Mouse (Mus musculus): ENCODE measurements at regions not wholly inside any gene's neighbourhood (a gene's known extent, or its start where the extent isn't known, plus 50 kb on each side); places are given as distances from the start of the nearest gene placed in this dataset.

GRCm38 (mm10) chr1:144452141-144452540, 115.3 kb downstream of the Rgs21 start:
- in situ Hi-C loops (cut with MboI, MseI): no loop called here

DNA sequence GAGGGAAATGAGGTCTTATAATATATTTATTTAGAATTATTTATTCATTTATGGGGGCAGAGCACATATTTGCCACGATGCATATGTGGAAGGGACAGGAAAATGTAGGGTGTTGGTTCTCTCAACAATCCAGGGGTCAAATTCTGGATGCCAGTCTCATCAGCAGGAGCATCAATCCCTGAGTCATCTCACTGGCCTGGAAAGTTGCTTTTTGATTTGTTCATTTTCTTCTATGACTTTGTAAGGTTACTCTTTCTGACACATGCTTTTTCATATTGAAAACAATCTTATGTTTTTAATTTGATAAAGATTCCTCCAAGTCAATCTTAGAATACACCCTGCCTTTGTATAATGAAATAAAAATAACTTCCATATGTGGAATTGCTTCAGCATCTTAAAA, 115.7 kb downstream of the Rgs21 start:
- in situ Hi-C loops (cut with MboI, MseI): no loop called here

- in situ Hi-C loops (cut with MboI, MseI): loop anchor here (10.0 kb wide), 1 partner anchor 808 kb away; no protein-coding TSS in a partner anchor
Measured at GRCm38 (mm10) chr1:144436617-144437016, 130.8 kb downstream of the Rgs21 start.

DNA sequence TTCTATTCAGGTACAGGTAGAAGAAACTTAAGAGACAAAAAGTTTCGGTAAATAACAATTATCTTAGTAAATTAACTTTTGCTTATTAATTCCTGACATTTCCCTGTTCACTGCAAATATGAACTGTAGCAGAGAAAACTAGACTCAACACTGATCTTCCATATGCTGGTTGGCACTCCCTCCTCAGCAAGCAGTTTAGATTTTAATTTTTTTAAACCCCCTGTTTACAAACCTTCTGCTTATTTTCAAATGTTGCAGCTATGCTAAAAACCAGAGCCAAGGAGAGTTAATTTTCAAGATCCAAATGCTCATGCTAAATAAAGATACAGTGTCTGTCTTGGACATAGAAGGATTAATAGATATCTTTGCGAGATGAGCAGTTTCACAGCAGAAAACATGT, 134.7 kb downstream of the Rgs21 start:
- in situ Hi-C loops (cut with MboI, MseI): loop anchor here (10.0 kb wide), 1 partner anchor 812 kb away; no protein-coding TSS in a partner anchor

DNA sequence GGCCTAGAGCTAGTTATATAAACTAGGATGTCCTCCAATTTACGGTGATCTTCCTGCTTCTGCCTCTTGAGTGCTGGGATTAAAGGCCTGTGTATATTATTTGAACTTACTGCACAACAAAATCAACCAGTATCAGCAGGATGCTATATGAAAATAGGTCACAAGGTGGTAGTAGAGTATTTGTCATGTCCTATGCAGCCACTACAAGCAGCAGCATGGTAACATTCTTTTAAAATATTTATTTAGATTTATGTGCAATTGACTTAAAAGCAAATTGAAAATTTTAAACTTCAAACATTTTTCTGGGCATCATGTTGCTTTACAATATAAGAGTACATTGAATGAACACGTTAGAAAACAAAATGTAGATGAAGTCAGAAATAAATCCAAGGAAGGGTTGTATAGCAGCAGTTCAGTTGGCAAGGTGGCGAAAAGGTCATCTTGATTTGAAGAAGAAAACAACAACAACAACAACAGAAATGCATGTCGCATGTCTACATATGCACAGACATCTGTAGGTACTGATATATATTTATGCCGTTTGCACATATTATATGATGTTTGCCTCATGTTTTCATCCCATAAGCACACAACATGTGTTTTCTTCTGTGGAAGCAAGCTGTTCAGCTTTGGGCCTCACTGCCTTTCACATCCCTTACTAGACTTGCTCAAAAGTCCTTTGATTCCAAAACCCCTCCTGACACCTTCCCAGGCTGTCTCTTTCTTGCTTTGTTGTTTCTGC, 135.8 kb downstream of the Rgs21 start:
- in situ Hi-C loops (cut with MboI, MseI): loop anchor here (10.0 kb wide), 1 partner anchor 813 kb away; no protein-coding TSS in a partner anchor

- in situ Hi-C loops (cut with MboI, MseI): no loop called here
Measured at GRCm38 (mm10) chr1:144421374-144421773, 146.1 kb downstream of the Rgs21 start.

DNA sequence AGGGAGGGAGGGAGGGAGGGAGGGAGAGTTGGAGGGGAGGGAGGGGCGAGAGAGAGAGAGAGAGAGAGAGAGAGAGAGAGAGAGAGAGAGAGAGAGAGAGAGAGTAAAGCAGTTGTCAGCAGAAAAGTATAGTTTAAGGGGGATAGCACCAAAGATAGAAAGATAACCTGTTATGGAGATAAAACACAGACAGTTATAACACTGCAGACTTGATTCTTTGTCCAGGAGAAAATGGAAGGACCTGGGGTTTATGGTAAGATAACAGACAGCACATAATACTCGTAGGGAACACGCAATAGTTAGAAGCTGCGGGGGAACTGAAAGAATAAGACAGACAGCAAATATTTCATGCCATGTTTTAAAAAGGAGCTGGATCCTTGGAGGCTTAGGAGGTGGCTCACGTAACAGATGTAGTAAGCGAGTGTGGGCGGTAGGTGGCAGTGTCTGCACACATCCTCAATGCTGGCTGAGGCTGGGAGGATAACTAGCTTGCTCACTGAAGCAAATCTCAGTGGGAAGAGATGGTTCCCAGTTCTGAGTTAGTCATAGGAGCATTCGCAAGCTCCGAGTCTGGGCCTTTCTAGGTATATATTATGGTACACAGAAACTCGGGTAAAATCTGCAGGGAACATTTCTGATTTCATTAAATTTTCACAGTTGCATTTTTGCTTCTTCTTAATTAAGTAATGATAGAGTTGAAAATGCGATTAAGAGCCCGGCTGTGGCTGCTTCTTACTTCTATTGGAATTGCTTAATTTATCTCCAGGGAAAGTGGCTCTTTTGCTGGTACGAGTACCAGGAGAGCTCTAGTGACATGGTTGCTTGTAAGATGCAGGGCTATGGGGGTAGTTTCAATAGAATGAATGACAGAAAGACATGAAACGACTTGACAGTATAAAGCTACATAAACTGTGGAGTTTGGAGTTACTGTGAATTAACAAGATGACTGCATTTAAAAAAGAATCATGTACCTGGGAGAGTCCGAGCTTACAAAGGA, 157.6 kb upstream of the Rgs1 start:
- in situ Hi-C loops (cut with MboI, MseI): no loop called here

GRCm38 (mm10) chr1:144405724-144406123, 156.7 kb upstream of the Rgs1 start:
- in situ Hi-C loops (cut with MboI, MseI): no loop called here

DNA sequence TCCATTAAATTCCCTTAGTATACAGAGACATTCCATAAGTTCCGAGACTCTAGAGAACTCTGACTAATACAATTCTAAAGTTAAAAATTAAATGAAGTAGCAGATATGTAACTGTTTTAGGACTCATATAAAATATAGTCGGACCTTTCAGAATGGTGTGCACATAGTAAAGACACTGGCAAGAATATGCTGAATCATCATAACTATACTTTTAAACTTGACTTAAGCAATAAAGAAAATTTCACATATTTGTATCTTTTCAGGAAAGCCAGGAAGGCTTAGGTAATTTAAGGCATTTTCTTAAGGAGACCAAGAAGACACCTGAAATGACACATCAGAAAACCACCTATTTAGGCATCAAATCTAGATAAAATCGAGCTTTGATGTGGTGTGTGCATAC, 156.0 kb upstream of the Rgs1 start:
- in situ Hi-C loops (cut with MboI, MseI): no loop called here

- in situ Hi-C loops (cut with MboI, MseI): loop anchor here (5.0 kb wide), 3 partner anchors 183 to 568 kb away; no protein-coding TSS in a partner anchor
Measured at GRCm38 (mm10) chr1:144379991-144380594, 131.1 kb upstream of the Rgs1 start.

- in situ Hi-C loops (cut with MboI, MseI): no loop called here
Measured at GRCm38 (mm10) chr1:144374121-144374520, 125.1 kb upstream of the Rgs1 start.

- in situ Hi-C loops (cut with MboI, MseI): no loop called here
Measured at GRCm38 (mm10) chr1:144367492-144367891, 118.5 kb upstream of the Rgs1 start.

- in situ Hi-C loops (cut with MboI, MseI): no loop called here
Measured at GRCm38 (mm10) chr1:144355560-144356310, 106.7 kb upstream of the Rgs1 start.

DNA sequence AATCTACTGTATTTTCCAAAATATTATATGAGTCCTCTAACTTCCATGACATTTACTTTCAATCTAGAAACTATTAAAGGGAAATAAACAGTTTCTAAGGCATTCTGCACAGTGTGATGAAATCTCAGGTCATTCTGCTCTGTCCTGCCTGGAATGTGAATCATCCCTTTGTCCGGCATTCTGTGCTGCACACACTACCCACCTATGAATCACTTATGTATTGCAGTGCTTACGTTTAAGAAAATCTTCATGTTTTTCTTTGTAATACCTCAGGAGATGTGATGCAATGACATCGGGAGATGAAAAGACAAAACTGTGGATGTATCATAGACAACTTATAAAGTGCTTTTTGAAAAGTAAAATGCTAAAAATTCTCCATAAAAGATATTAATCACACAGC, 106.0 kb upstream of the Rgs1 start:
- in situ Hi-C loops (cut with MboI, MseI): no loop called here

DNA sequence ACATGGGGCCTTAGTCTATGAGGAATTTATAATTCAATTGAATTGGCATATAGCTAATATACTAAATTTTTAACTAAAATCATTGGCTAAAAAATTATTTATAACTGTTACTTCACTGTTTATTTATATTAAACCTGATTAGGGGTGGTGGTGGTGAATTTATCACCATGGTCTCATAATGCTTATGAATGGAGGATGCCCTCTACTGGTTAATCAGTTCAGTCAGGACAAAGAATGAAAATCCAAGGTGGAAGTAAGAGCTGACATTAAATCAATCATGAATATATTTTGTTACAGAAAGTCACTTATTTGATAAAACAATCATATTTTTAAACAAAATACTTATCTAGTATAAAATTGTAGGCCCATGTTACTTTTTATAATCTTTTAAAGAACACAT, 104.3 kb upstream of the Rgs1 start:
- in situ Hi-C loops (cut with MboI, MseI): no loop called here

GRCm38 (mm10) chr1:144343820-144344219, 94.8 kb upstream of the Rgs1 start:
- in situ Hi-C loops (cut with MboI, MseI): loop anchor here (10.0 kb wide), 1 partner anchor 339 kb away; the partner anchor contains the start of gene Rgs2

DNA sequence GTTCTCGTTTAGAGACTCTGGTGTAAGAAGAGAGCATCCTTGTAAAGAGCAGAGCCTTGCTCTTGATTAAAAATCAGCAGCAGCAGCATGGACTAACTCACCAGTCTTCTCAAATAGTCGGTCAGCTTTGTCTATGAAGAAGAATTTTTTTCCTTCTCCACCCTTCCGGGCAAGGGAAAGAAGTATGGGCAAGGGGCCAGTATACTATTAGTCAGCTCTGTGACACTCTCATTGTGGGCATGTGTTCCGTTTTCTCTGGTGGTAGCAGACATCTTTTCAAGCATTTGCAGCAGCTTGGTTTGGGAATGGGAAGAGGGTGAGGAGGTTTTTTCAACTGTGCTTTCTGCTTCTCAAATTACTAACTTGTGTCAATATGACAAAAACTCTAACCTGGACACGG, 94.3 kb upstream of the Rgs1 start:
- in situ Hi-C loops (cut with MboI, MseI): loop anchor here (10.0 kb wide), 1 partner anchor 338 kb away; the partner anchor contains the start of gene Rgs2

- in situ Hi-C loops (cut with MboI, MseI): loop anchor here (5.0 to 10.0 kb wide), 2 partner anchors 35 to 73 kb away; no protein-coding TSS in a partner anchor
Measured at GRCm38 (mm10) chr1:144337572-144337971, 88.5 kb upstream of the Rgs1 start.

DNA sequence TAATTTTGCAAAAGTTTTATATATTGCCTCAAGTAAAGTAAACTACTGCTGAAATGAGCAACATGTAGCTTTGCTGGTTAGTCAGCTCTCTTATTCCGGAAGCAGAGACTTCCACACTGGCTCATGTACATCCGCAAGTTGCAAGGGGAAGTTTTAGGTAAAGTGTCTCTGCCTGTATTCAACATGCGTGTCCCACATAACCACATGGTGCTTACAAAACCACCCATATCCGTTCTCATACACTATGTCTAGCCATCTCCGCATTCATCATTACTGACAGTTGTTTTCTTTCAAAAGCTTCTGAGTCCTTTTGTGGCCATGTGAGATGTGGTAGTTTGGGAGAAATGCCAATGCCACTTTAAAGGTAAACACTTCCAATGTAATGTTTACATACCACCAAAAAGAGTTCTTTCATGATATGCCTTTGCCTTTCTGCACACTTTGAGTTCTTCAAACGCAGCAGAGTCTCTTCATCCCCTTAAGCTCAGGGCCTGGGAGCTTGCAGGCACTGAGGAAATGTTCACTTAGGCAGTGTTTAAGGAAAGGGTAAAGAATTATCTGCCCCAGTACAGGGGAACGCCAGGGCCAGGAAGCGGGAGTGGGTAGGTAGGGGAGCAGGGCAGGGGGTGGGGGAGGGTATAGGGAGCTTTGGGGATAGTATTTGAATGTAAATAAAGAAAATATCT, 81.5 kb upstream of the Rgs1 start:
- in situ Hi-C loops (cut with MboI, MseI): loop anchor here (10.0 kb wide), 1 partner anchor 66 kb away; no protein-coding TSS in a partner anchor

GRCm38 (mm10) chr1:144319406-144319805, 70.4 kb upstream of the Rgs1 start:
- in situ Hi-C loops (cut with MboI, MseI): no loop called here

All from regulatory T cell (primary cell).